Mouse (Mus musculus) thymus, adult 2 months (tissue): ENCODE measurements at regions not wholly inside any gene's neighbourhood (a gene's known extent, or its start where the extent isn't known, plus 50 kb on each side); places are given as distances from the start of the nearest gene placed in this dataset.

Source experiments
- DNase-seq: peaks from one replicate; pipeline ENCODE4 v3.0.0; 2021
- H3K27ac ChIP-seq: fragments of 200-500 bp; 2 replicates; pipeline ENCODE4 v1.5.1; 2012; ENCODE audit warnings: low read length, control low read depth; ENCODE audit not compliant: control insufficient read depth, insufficient read depth
- H3K27me3 ChIP-seq: fragments of 200-500 bp; 2 replicates; pipeline ENCODE4 v1.6.1; 2012; ENCODE audit warnings: mild to moderate bottlenecking, low read length, moderate library complexity, mixed read lengths; ENCODE audit not compliant: control insufficient read depth, insufficient read depth
- H3K36me3 ChIP-seq: fragments of 200-500 bp; 2 replicates; pipeline ENCODE4 v1.6.1; 2012; ENCODE audit warnings: mild to moderate bottlenecking, low read length, moderate library complexity; ENCODE audit not compliant: control insufficient read depth, insufficient read depth
- H3K4me1 ChIP-seq: fragments of 200-500 bp; replicated peaks from 2 replicates; pipeline ENCODE4 v1.6.1; 2012; ENCODE audit warnings: low read length; ENCODE audit not compliant: control insufficient read depth, insufficient read depth
- H3K4me3 ChIP-seq: fragments of 200-500 bp; 2 replicates; pipeline ENCODE4 v1.5.1; 2012; ENCODE audit warnings: mild to moderate bottlenecking, low read length, control low read depth, moderate library complexity; ENCODE audit not compliant: control insufficient read depth, insufficient read depth
- CTCF ChIP-seq: fragments of 200-500 bp; IDR thresholded peaks from 2 replicates; pipeline ENCODE4 v1.5.1; 2012; ENCODE audit warnings: mild to moderate bottlenecking, control low read depth, low read length, moderate library complexity, borderline replicate concordance; ENCODE audit not compliant: control insufficient read depth, poor library complexity, insufficient read depth; ENCODE audit errors: extremely low read depth
- POLR2A ChIP-seq: fragments of 200-500 bp; IDR thresholded peaks from 2 replicates; pipeline ENCODE4 v1.6.1; 2012; ENCODE audit warnings: mild to moderate bottlenecking, low read length, control low read depth, moderate library complexity; ENCODE audit not compliant: control insufficient read depth, poor library complexity, insufficient read depth; ENCODE audit errors: extremely low read depth
- WGBS: fragments of 180-500 bp; shearing (Covaris S2); methylation state at CpG from one replicate; pipeline ENCODE4 v1.1.7; 2018; 5-methylcytosine and 5-hydroxymethylcytosine counted together

GRCm38 (mm10) chr2:168343705-168344104, 62.2 kb upstream of the Kcng1 start:
- TF ChIP-seq POLR2A (no peak), CTCF (no peak)
- Histone ChIP-seq H3K27ac (no peak overlapping the region), H3K4me3 (no peak overlapping the region), H3K36me3 (no peaks in the 10 kb centered on the region), H3K27me3 (no peaks in the 10 kb centered on the region), H3K4me1 (no peaks in the 10 kb centered on the region)
- 95% methylated on average over 7 of the region's 7 CpGs for WGBS
- DNase-seq = no peak

GRCm38 (mm10) chr2:168338819-168339218, 57.3 kb upstream of the Kcng1 start:
- WGBS = 91% methylated on average over 6 of the region's 6 CpGs

GRCm38 (mm10) chr2:168338382-168338781, 56.8 kb upstream of the Kcng1 start:
- WGBS = 79% methylated on average over 4 of the region's 4 CpGs
- H3K27me3 ChIP-seq = no peaks in the 10 kb centered on the region

More at GRCm38 (mm10) chr2:168338819-168339218, 57.3 kb upstream of the Kcng1 start:
- TF ChIP-seq POLR2A (no peak), CTCF (no peak)
- DNase-seq = no peak
- no peak overlapping the region for H3K4me3 ChIP-seq
- no peaks in the 10 kb centered on the region for H3K27me3 ChIP-seq
- no peaks in the 10 kb centered on the region for H3K4me1 ChIP-seq
- H3K36me3 ChIP-seq = no peaks in the 10 kb centered on the region
- H3K27ac ChIP-seq = no peak overlapping the region

GRCm38 (mm10) chr2:168337611-168338010, 56.1 kb upstream of the Kcng1 start:
- H3K4me3 ChIP-seq = no peak overlapping the region
- WGBS = 84% methylated on average over 3 of the region's 3 CpGs
- no peak for TF ChIP-seq CTCF
- TF ChIP-seq POLR2A = no peak
- H3K4me1 ChIP-seq = no peaks in the 10 kb centered on the region
- no peak overlapping the region for H3K27ac ChIP-seq
- H3K36me3 ChIP-seq = no peaks in the 10 kb centered on the region
- no peaks in the 10 kb centered on the region for H3K27me3 ChIP-seq
- DNase-seq = no peak

More at GRCm38 (mm10) chr2:168338382-168338781, 56.8 kb upstream of the Kcng1 start:
- no peaks in the 10 kb centered on the region for H3K4me1 ChIP-seq
- H3K36me3 ChIP-seq = no peaks in the 10 kb centered on the region
- DNase-seq = no peak
- no peak overlapping the region for H3K27ac ChIP-seq
- no peak overlapping the region for H3K4me3 ChIP-seq
- no peak for TF ChIP-seq CTCF
- TF ChIP-seq POLR2A = no peak

DNA sequence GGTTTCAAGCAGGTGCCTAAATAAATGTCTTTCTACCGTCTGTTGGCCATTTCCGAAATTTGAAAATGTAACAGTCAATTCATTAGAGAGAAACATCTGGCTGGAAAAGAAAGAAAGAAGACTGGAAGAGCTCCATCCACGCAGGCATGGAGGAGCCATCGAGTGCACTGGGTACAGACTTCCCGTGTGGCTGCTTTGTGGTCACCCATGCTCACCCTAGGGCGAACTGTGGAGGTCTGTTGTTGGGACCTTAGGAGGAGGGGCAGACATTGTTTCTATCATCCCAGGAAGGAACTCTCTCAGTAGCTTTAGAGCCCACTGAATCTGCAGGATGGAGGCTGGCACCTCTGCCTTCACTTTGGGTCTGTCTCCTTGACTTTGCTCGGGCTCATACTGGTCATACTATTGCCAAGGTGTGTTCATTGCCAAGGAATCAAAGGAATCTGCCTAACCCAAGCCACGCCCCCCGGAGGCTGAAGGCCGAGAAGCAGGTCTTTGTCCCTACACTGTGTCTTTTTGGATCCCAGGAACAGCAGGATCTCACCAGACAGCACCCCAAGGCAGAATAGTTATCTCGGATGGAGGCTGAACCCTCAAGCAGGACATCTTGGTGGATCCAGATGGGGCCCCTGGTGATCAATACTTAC, 54.3 kb upstream of the Kcng1 start:
- Histone ChIP-seq H3K27me3 (no peaks in the 10 kb centered on the region), H3K4me3 (no peak overlapping the region), H3K27ac (no peak overlapping the region), H3K4me1 (no peaks in the 10 kb centered on the region), H3K36me3 (no peaks in the 10 kb centered on the region)
- no peak for DNase-seq
- WGBS = 37% methylated on average over 11 of the region's 11 CpGs
- TF ChIP-seq POLR2A (no peak), CTCF (no peak)

DNA sequence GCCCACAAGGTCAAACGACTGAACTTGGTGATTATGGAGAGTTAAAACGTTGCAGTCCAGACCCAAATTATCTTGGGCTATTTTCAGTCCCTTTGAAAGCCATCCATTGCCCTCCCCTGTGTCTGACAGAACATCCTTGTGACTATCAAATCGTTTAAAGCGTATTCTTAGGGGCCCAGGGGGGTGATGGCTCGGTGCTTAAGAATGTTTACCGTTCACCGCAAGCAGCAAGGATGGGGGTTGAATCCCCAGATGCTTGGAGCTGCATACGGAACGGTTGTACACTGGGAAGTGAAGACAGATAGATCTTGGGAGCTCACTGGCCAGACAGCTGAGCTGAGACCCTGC, 52.7 kb upstream of the Kcng1 start:
- Histone ChIP-seq H3K27me3 (no peaks in the 10 kb centered on the region), H3K27ac (no peak overlapping the region), H3K4me1 (no peaks in the 10 kb centered on the region), H3K4me3 (no peak overlapping the region), H3K36me3 (no peaks in the 10 kb centered on the region)
- TF ChIP-seq CTCF (no peak), POLR2A (no peak)
- WGBS = 75% methylated on average over 9 of the region's 9 CpGs
- DNase-seq = no peak

GRCm38 (mm10) chr2:168333552-168334240, 52.2 kb upstream of the Kcng1 start:
- Histone ChIP-seq H3K36me3 (no peaks in the 10 kb centered on the region), H3K4me1 (no peaks in the 10 kb centered on the region), H3K4me3 (no peak overlapping the region), H3K27me3 (no peaks in the 10 kb centered on the region), H3K27ac (no peak overlapping the region)
- TF ChIP-seq CTCF = no peak
- no peak for TF ChIP-seq POLR2A
- WGBS = 78% methylated on average over 20 of the region's 20 CpGs
- no peak for DNase-seq
